Mouse (Mus musculus) C3H10T1/2 (cell line): ENCODE data around the gene Kpna7. TPM values are rescaled to one million over a fixed set of nuclear protein-coding genes. Genes with fewer than 3 reads are reported as not detected.

Source experiments
- polyA plus RNA-seq, 2 experiments: library from polyadenylated mRNA; unstranded; fragments of >200 nt; fragmentation: generic; extraction: Trizol; gene quantifications; one replicate each; pipeline ENCODE4 v1.2.1; 2012; ENCODE audit warnings: missing spikeins in 2 of 2

Gene Kpna7
- polyA plus RNA-seq: not detected

GRCm38 (mm10) chr5:145083632-145084451 is at the start of gene Kpna7, which contains the start of gene Arpc1a:
Gene Kpna7, minus strand, starts transcription at chr5:145084030.
Gene Arpc1a, plus strand, starts transcription at chr5:145083830.

GRCm38 (mm10) chr5:145114071-145114605 is 30.3 kb upstream of the Kpna7 start, which contains the start of gene Arpc1b:
Gene Arpc1b, plus strand, starts transcription at chr5:145114215.

GRCm38 (mm10) chr5:145042690-145043089 is 41.1 kb downstream of the Kpna7 start, which contains the start of gene 1700018F24Rik:
Gene 1700018F24Rik, plus strand, starts transcription at chr5:145042990.

GRCm38 (mm10) chr5:145032391-145032790 is 51.4 kb downstream of the Kpna7 start, which contains the start of gene Gm4871:
Gene Gm4871, minus strand, starts transcription at chr5:145032754.

GRCm38 (mm10) chr5:144965639-144966351 is 118.0 kb downstream of the Kpna7 start, which contains the start of gene Smurf1:
Gene Smurf1, minus strand, starts transcription at chr5:144965847.

Other genes starting within 250 kb of the Kpna7 start
- 10 to 100 TPM; 11.1 to 21.7 TPM for gene Smurf1, start 118.2 kb downstream of the Kpna7 start, polyA plus RNA-seq
- gene Gm4871, start 51.3 kb downstream of the Kpna7 start, polyA plus RNA-seq: not detected
- not detected for gene 1700018F24Rik, start 41.0 kb downstream of the Kpna7 start, polyA plus RNA-seq
- gene Arpc1a, start 200 bp downstream of the Kpna7 start, polyA plus RNA-seq: 100 to 1,000 TPM in 1 of 2 experiments, 10 to 100 TPM in 1; 82.0 to 163 TPM
- 100 to 1,000 TPM; 214 to 895 TPM for gene Arpc1b, start 30.2 kb upstream of the Kpna7 start, polyA plus RNA-seq
- gene Pdap1, start 56.2 kb upstream of the Kpna7 start, polyA plus RNA-seq: 10 to 100 TPM; 75.8 to 82.1 TPM
- gene Bud31, start 56.3 kb upstream of the Kpna7 start, polyA plus RNA-seq: 100 to 1,000 TPM in 1 of 2 experiments, 10 to 100 TPM in 1; 55.8 to 115 TPM
- 10 to 100 TPM in 1 of 2 experiments, 1 to 10 TPM in 1; 7.3 to 15.8 TPM for gene Ptcd1, start 83.1 kb upstream of the Kpna7 start, polyA plus RNA-seq
- 10 to 100 TPM; 21.5 to 26.2 TPM for gene Cpsf4, start 83.2 kb upstream of the Kpna7 start, polyA plus RNA-seq
- gene Atp5j2, start 108.0 kb upstream of the Kpna7 start, polyA plus RNA-seq: 100 to 1,000 TPM; 548 to 746 TPM
- gene Zkscan14, start 117.8 kb upstream of the Kpna7 start, polyA plus RNA-seq: 1 to 10 TPM; 2.4 to 8.2 TPM
- gene Zkscan5, start 120.5 kb upstream of the Kpna7 start, polyA plus RNA-seq: 1 to 10 TPM; 1.1 to 8.7 TPM
- gene Zfp655, start 147.7 kb upstream of the Kpna7 start, polyA plus RNA-seq: 1 to 10 TPM; 1.3 to 5.5 TPM
- 10 to 100 TPM in 1 of 2 experiments, 1 to 10 TPM in 1; 2.1 to 11.1 TPM for gene Zscan25, start 196.5 kb upstream of the Kpna7 start, polyA plus RNA-seq